Mouse (Mus musculus) hindbrain, postnatal 0 days (tissue): Measurements from ENCODE around the gene Mmp15. TPM values are rescaled to one million over a fixed set of nuclear protein-coding genes. Genes with fewer than 3 reads are reported as not detected.
"Not testable (repeated sequence)": the region's sequence is repeated elsewhere in the genome, so short reads cannot be mapped to it uniquely, and the experiment has no call there.

Experiments used
- ATAC-seq: fragments of 200-750 bp; cut with Nextera tagmentation; 2 replicates; pipeline ENCODE4 v1.8.0; 2017; ENCODE audit warnings: mild to moderate bottlenecking, moderate TSS enrichment, moderate library complexity
- DNase-seq: peaks from one replicate; pipeline ENCODE4 v3.0.0-alpha.2; 2015; ENCODE audit warnings: low spot score
- H3K27ac ChIP-seq: fragments of 300-500 bp; sonication (generic); 2 replicates; pipeline ENCODE4 v1.5.1; 2014; ENCODE audit warnings: mild to moderate bottlenecking
- H3K27me3 ChIP-seq: fragments of 300-500 bp; sonication (generic); 2 replicates; pipeline ENCODE4 v1.6.1; 2014; ENCODE audit warnings: low read length, mixed read lengths; ENCODE audit not compliant: insufficient read depth
- H3K36me3 ChIP-seq: fragments of 300-500 bp; sonication (generic); 2 replicates; pipeline ENCODE4 v1.6.1; 2014; ENCODE audit warnings: low read length, mixed read lengths; ENCODE audit not compliant: insufficient read depth
- H3K4me1 ChIP-seq: fragments of 300-500 bp; sonication (generic); 2 replicates; pipeline ENCODE4 v1.6.1; 2014; ENCODE audit warnings: antibody characterized with exemption, low read length, mixed read lengths; ENCODE audit not compliant: insufficient read depth
- H3K4me2 ChIP-seq: fragments of 300-500 bp; sonication (generic); 2 replicates; pipeline ENCODE4 v1.6.1; 2014; ENCODE audit warnings: low read depth, mild to moderate bottlenecking, low read length, moderate library complexity, mixed read lengths
- H3K4me3 ChIP-seq: fragments of 300-500 bp; sonication (generic); 2 replicates; pipeline ENCODE4 v1.5.1; 2014; ENCODE audit warnings: low read length
- H3K9ac ChIP-seq: fragments of 300-500 bp; sonication (generic); replicated peaks from 2 replicates; pipeline ENCODE4 v1.6.1; 2014; ENCODE audit warnings: mild to moderate bottlenecking, low read length, moderate library complexity, mixed read lengths
- H3K9me3 ChIP-seq: fragments of 300-500 bp; sonication (generic); 2 replicates; pipeline ENCODE4 v1.6.1; 2016; ENCODE audit warnings: low read length, mixed read lengths
- CTCF ChIP-seq: IDR thresholded peaks from 2 replicates; pipeline ENCODE4 v1.5.1; 2016; ENCODE audit warnings: antibody characterized with exemption, control low read depth, low read depth
- WGBS: fragments of 180-500 bp; shearing (Covaris S2); extraction: QIAGEN DNeasy Blood & Tissue Kit; methylation state at CpG from one replicate; pipeline ENCODE4 v1.1.7; 2014; 5-methylcytosine and 5-hydroxymethylcytosine counted together
- polyA plus RNA-seq: library from polyadenylated mRNA; unstranded; fragments of >200 nt; fragmentation: Nextera tagmentation; extraction: Ambion mirVana; gene quantifications from 2 replicates; pipeline ENCODE4 v1.2.1, GENCODE M21; 2015
- total RNA-seq: library from RNA; depleted of rRNA; stranded (reverse); fragments of >200 nt; gene quantifications from 2 replicates; pipeline ENCODE4 v1.2.3, GENCODE M21; 2014

The Mmp15 gene
- total and polyA plus RNA-seq, 2 experiments from 2014 or later, result 14.0 to 72.9 TPM

DNA sequence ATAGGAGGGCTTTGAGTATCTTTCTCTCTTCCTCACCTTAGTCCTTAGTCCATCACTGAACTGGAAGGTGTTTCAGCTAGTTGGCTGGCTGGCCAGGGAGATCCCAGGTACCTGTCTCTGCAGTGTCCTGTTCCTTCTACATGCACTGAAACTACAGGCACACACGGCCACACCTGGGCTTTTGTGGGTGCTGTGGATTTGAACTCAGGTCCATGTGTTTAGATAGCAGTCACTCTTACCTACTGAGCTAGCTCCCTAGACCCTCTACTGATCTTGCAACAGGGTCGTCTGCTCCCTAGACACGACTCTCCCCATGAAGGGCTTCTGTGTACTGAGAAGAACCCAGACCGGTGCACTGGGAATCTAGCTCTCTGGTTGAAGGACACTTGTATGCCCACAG is 25.0 kb downstream of the Mmp15 start:
- 89% methylated on average over 4 of the region's 4 CpGs for WGBS
- DNase-seq (no peak), ATAC-seq (no peak)
- Histone ChIP-seq H3K27ac (no peak overlapping the region), H3K4me3 (no peak overlapping the region), H3K9ac (no peak overlapping the region), H3K9me3 (no peaks in the 10 kb centered on the region), H3K4me2 (no peak overlapping the region), H3K27me3 (no peaks in the 10 kb centered on the region), H3K36me3 (peaks cover 3% of the 10 kb centered on the region; the same call in 1 of the 2 replicates), H3K4me1 (no peaks in the 10 kb centered on the region)
- no peak for TF ChIP-seq CTCF

- no peak overlapping the region for H3K9ac ChIP-seq
- no peaks in the 10 kb centered on the region for H3K36me3 ChIP-seq
- no peak overlapping the region for H3K4me2 ChIP-seq
- no peak overlapping the region for H3K4me3 ChIP-seq
- no peaks in the 10 kb centered on the region for H3K4me1 ChIP-seq
- no peaks in the 10 kb centered on the region for H3K27me3 ChIP-seq
- H3K27ac ChIP-seq, result no peak overlapping the region
- ATAC-seq (no peak), DNase-seq (no peak)
- 46% methylated on average over 7 of the region's 7 CpGs for WGBS
- no peaks in the 10 kb centered on the region for H3K9me3 ChIP-seq
- TF ChIP-seq CTCF, result no peak
Measured at GRCm38 (mm10) chr8:95377863-95378291, 25.8 kb downstream of the Mmp15 start.

GRCm38 (mm10) chr8:95378928-95379327 is 26.9 kb downstream of the Mmp15 start:
- H3K27ac ChIP-seq, H3K9ac ChIP-seq, H3K4me1 ChIP-seq, H3K4me3 ChIP-seq, H3K36me3 ChIP-seq, H3K4me2 ChIP-seq, ATAC-seq, DNase-seq, H3K27me3 ChIP-seq, H3K9me3 ChIP-seq: not testable (repeated sequence)
- 96% methylated on average over 11 of the region's 11 CpGs for WGBS

DNA sequence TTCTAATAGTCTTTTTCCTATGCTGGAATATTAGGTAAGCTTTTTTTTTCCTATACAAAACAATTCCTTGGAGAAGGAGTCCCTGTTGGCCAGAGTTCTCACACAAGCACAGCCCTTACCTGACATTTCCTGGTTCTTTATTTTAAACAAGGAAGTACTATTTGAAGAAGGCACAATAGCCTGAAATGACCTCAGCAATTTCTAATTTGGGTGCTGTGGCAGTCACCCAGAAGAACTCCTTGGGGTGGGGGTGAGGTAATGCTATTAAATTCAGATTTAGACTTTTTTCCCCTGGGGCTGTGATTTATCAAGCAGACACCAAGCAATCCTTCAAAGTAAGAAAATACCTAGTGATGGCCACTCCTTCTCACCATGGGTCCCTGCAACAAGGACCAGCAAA is 28.9 kb downstream of the Mmp15 start:
- Histone ChIP-seq H3K27me3 (no peaks in the 10 kb centered on the region), H3K4me1 (no peaks in the 10 kb centered on the region), H3K4me3 (no peak overlapping the region), H3K27ac (no peak overlapping the region), H3K9me3 (no peaks in the 10 kb centered on the region), H3K4me2 (no peak overlapping the region), H3K9ac (no peak overlapping the region), H3K36me3 (no peaks in the 10 kb centered on the region)
- TF ChIP-seq CTCF, result no peak
- no peak for DNase-seq
- no peak for ATAC-seq

GRCm38 (mm10) chr8:95381595-95381994 is 29.5 kb downstream of the Mmp15 start:
- H3K27me3 ChIP-seq, result no peaks in the 10 kb centered on the region
- no peaks in the 10 kb centered on the region for H3K9me3 ChIP-seq
- no peak for TF ChIP-seq CTCF
- no peak for DNase-seq
- H3K27ac ChIP-seq, result no peak overlapping the region
- no peak overlapping the region for H3K4me3 ChIP-seq
- no peak for ATAC-seq
- H3K4me1 ChIP-seq, result no peaks in the 10 kb centered on the region
- 89% methylated on average over 3 of the region's 3 CpGs for WGBS
- no peaks in the 10 kb centered on the region for H3K36me3 ChIP-seq
- no peak overlapping the region for H3K9ac ChIP-seq
- no peak overlapping the region for H3K4me2 ChIP-seq

DNA sequence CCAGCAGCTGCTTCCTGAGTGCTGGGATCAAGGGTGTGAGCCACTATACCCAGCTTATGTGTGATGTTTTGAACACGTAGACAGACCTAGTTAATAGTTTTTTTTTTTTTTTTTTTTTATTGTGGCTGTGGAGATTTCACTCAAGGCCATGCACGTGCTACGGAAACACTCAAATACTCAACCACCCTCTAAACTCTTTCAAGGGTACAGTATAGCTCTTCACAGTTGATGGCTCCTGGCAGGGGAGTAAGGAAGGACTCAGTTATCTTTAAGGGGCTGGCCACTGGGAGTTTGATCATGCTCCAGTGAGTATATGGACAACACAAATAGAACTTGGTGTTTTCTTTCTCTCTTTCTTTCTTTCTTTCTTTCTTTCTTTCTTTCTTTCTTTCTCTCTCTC is 32.4 kb downstream of the Mmp15 start:
- Histone ChIP-seq H3K9me3 (no peaks in the 10 kb centered on the region), H3K4me1 (no peaks in the 10 kb centered on the region), H3K4me2 (no peak overlapping the region), H3K27me3 (no peaks in the 10 kb centered on the region), H3K36me3 (no peaks in the 10 kb centered on the region), H3K9ac (no peak overlapping the region), H3K4me3 (no peak overlapping the region), H3K27ac (no peak overlapping the region)
- ATAC-seq, result no peak
- WGBS, result 76% methylated on average over 3 of the region's 3 CpGs
- no peak for DNase-seq
- TF ChIP-seq CTCF, result no peak

- Histone ChIP-seq H3K36me3 (no peaks in the 10 kb centered on the region), H3K27me3 (no peaks in the 10 kb centered on the region), H3K4me2 (no peak overlapping the region), H3K4me3 (no peak overlapping the region), H3K4me1 (no peaks in the 10 kb centered on the region), H3K9ac (no peak overlapping the region), H3K9me3 (no peaks in the 10 kb centered on the region), H3K27ac (no peak overlapping the region)
- 74% methylated on average over 5 of the region's 5 CpGs for WGBS
- ATAC-seq, result no peak
- TF ChIP-seq CTCF, result no peak
- DNase-seq, result no peak
Measured at GRCm38 (mm10) chr8:95386037-95386436, 34.0 kb downstream of the Mmp15 start.
